Mouse (Mus musculus): ENCODE data around the gene Fam169b. TPM values are rescaled to one million over a fixed set of nuclear protein-coding genes. Genes with fewer than 3 reads are reported as not detected.
"Not testable (repeated sequence)": the region's sequence is repeated elsewhere in the genome, so short reads cannot be mapped to it uniquely, and the experiment has no call there.

The Fam169b gene
- total and polyA plus RNA-seq, 2 experiments from 2014 or later: 0.12 to 0.14 TPM

DNA sequence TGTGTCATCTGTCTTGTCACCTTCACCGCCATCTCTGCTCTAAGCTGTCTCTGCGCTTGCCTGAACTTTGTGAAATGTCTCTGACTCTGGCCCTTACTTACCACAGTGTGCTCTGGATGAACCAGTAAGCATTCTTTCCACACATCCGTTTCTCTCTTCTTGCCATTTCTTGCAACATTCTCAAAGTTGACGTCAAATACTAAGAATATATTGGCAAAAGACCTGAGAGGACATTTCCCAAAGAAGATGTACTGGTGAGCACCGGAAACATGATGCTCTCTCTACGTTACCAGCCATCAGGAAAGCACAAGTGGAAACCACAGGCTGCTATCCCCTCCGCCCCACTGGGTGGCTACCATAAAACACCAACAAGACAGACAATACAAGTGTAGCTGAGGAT, 10.1 kb downstream of the Fam169b start:
- H3K9me3 ChIP-seq (ENCODE audit: low read length): no peaks in the 10 kb centered on the region
- no peaks in the 10 kb centered on the region for H3K27me3 ChIP-seq (ENCODE audit: insufficient read depth, low read length)
- DNase-seq: no peak
- no peaks in the 10 kb centered on the region for H3K4me1 ChIP-seq (ENCODE audit: insufficient read depth)
- H3K9ac ChIP-seq: no peak overlapping the region
- H3K4me2 ChIP-seq (ENCODE audit: low read depth): no peak overlapping the region
- H3K36me3 ChIP-seq (ENCODE audit: insufficient read depth): no peaks in the 10 kb centered on the region
- no peak for ATAC-seq
- no peak overlapping the region for H3K27ac ChIP-seq (ENCODE audit: low read depth, low read length)
- TF ChIP-seq CTCF (IDR thresholded peaks at IDR 0.05; ENCODE audit: low read depth): no peak
- H3K4me3 ChIP-seq (ENCODE audit: low read depth, low read length): no peak overlapping the region
- WGBS: 90% methylated on average over 7 of the region's 7 CpGs

GRCm38 (mm10) chr7:68285851-68286298, 12.2 kb downstream of the Fam169b start:
- 86% methylated on average over 8 of the region's 8 CpGs for WGBS
- DNase-seq (no peak), ATAC-seq (no peak)
- no peaks in the 10 kb centered on the region for H3K4me1 ChIP-seq (ENCODE audit: insufficient read depth)
- no peaks in the 10 kb centered on the region for H3K27me3 ChIP-seq (ENCODE audit: insufficient read depth, low read length)
- H3K27ac ChIP-seq (ENCODE audit: low read depth, low read length): no peak overlapping the region
- H3K36me3 ChIP-seq (ENCODE audit: insufficient read depth): no peaks in the 10 kb centered on the region
- H3K4me3 ChIP-seq (ENCODE audit: low read depth, low read length): no peak overlapping the region
- no peak overlapping the region for H3K4me2 ChIP-seq (ENCODE audit: low read depth)
- no peak for TF ChIP-seq CTCF (IDR thresholded peaks at IDR 0.05; ENCODE audit: low read depth)
- no peaks in the 10 kb centered on the region for H3K9me3 ChIP-seq (ENCODE audit: low read length)
- no peak overlapping the region for H3K9ac ChIP-seq

DNA sequence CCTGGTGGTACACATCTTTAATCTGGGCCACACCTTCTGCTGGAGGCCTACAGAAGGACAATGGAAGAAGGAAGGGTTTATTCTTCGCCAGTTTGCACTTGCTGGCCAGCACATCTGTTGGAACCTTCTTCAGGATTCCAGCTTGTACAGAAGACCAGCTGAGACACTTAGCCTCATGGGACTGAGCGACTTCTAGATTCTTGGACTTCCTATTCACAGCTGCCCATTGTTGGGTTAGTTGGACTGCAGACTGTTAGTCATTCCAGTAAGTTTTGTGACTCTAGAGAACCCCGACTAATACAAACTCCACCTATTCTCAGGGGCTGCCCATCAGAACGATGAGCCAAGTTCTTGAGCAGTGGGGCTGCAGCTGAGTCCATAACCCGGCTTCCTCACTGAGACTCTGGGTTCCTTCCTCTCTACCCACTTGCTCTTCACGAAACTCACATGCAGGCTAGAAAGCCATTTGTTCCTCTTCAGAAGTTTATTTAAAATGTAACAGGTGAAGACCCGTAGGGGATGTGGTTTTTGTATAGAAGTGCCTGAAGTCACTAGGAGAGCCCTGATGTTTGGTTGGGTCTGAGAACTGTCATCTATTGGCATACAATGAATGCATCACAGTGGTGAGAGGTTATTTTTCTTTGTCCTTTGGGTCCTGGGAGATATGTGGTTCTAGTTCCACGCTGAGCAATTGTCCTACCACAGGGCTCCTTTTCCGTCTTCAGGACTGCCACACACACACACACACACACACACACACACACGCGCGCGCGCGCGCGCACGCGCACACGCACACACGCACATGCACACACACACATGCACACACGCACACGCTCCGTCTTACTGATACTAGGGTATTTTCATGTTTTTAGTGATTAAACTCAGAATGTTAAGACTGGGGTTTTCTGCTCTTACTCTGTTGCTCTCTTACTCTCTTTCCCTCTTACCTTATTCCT, 13.2 kb downstream of the Fam169b start:
- no peaks in the 10 kb centered on the region for H3K36me3 ChIP-seq (ENCODE audit: insufficient read depth)
- no peak overlapping the region for H3K27ac ChIP-seq (ENCODE audit: low read depth, low read length)
- DNase-seq (no peak), ATAC-seq (no peak)
- no peak for TF ChIP-seq CTCF (IDR thresholded peaks at IDR 0.05; ENCODE audit: low read depth)
- no peak overlapping the region for H3K4me2 ChIP-seq (ENCODE audit: low read depth)
- no peaks in the 10 kb centered on the region for H3K27me3 ChIP-seq (ENCODE audit: insufficient read depth, low read length)
- no peak overlapping the region for H3K9ac ChIP-seq
- no peaks in the 10 kb centered on the region for H3K9me3 ChIP-seq (ENCODE audit: low read length)
- no peaks in the 10 kb centered on the region for H3K4me1 ChIP-seq (ENCODE audit: insufficient read depth)
- no peak overlapping the region for H3K4me3 ChIP-seq (ENCODE audit: low read depth, low read length)
- WGBS: 88% methylated on average over 24 of the region's 24 CpGs

DNA sequence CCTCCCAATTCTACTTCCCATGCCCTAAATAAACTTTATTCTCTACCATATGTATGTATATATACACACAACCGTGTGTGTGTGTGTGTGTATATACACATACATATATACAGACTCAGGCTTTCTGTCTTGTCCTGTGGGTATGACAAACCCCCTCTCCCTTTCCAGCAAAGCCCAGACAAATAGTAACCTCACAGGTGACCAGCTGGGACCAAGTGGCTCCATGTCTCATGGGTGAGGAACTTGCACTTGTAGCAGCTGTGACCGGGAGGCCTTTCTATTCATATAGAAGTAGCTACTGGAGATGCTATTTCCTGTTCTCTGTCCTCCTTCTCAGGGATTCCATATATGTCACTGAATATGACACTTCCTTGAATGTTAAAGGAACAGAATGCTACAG, 13.9 kb downstream of the Fam169b start:
- no peak for TF ChIP-seq CTCF (IDR thresholded peaks at IDR 0.05; ENCODE audit: low read depth)
- 81% methylated on average over 2 of the region's 2 CpGs for WGBS
- Histone ChIP-seq H3K4me1 (ENCODE audit: insufficient read depth) (no peaks in the 10 kb centered on the region), H3K9me3 (ENCODE audit: low read length) (no peaks in the 10 kb centered on the region), H3K4me2 (ENCODE audit: low read depth) (no peak overlapping the region), H3K9ac (no peak overlapping the region), H3K36me3 (ENCODE audit: insufficient read depth) (no peaks in the 10 kb centered on the region), H3K27ac (ENCODE audit: low read depth, low read length) (no peak overlapping the region), H3K4me3 (ENCODE audit: low read depth, low read length) (no peak overlapping the region), H3K27me3 (ENCODE audit: insufficient read depth, low read length) (no peaks in the 10 kb centered on the region)
- DNase-seq (no peak), ATAC-seq (no peak)

DNA sequence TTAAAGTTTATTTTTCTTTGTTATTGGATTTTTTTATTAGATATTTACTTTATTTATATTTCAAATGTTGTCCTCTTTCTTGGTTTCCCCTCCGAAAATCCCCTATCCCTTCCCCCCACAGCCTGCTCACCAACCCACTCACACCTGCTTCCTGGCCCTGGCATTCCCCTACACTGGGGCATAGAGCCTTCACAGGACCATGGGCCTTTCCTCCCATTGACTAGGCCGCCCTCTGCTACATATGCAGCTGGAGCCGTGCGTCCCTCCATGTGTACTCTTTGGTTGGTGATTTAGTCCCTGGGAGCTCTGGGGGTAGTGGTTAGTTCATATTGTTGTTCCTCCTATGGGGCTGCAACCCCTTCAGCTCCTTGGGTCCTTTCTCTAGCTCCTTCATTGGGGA, 14.4 kb downstream of the Fam169b start:
- H3K36me3 ChIP-seq (ENCODE audit: insufficient read depth); DNase-seq; H3K4me3 ChIP-seq (ENCODE audit: low read depth, low read length); H3K27me3 ChIP-seq (ENCODE audit: insufficient read depth, low read length); H3K9ac ChIP-seq; H3K4me1 ChIP-seq (ENCODE audit: insufficient read depth); H3K27ac ChIP-seq (ENCODE audit: low read depth, low read length); ATAC-seq; H3K9me3 ChIP-seq (ENCODE audit: low read length); H3K4me2 ChIP-seq (ENCODE audit: low read depth): not testable (repeated sequence)
- 92% methylated on average over 4 of the region's 4 CpGs for WGBS

DNA sequence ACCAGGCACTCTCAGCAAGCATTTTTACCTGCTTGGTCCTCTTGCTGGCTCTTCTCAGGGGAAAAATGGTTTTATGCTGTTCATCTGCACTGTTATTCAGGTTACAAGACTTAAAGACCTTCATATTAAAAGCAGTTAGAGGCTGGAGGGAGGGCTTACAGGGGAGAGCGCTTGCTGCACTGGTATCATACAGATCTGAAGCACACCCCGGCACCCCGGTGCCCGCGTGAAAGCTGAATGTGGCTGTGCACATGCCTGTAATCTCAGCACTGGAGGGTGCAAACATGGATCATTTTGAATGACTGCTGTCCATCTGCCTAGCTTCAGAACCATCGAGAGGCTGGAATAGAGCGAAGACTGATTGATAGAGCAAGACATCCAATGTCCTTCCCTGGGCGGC, 15.4 kb downstream of the Fam169b start:
- Histone ChIP-seq H3K4me2 (ENCODE audit: low read depth) (no peak overlapping the region), H3K9ac (no peak overlapping the region), H3K36me3 (ENCODE audit: insufficient read depth) (no peaks in the 10 kb centered on the region), H3K4me1 (ENCODE audit: insufficient read depth) (no peaks in the 10 kb centered on the region), H3K27me3 (ENCODE audit: insufficient read depth, low read length) (no peaks in the 10 kb centered on the region), H3K9me3 (ENCODE audit: low read length) (no peaks in the 10 kb centered on the region), H3K4me3 (ENCODE audit: low read depth, low read length) (no peak overlapping the region), H3K27ac (ENCODE audit: low read depth, low read length) (no peak overlapping the region)
- 96% methylated on average over 8 of the region's 8 CpGs for WGBS
- TF ChIP-seq CTCF (IDR thresholded peaks at IDR 0.05; ENCODE audit: low read depth): no peak
- no peak for ATAC-seq
- DNase-seq: no peak

GRCm38 (mm10) chr7:68291603-68292002, 18.0 kb downstream of the Fam169b start:
- H3K9ac ChIP-seq: no peak overlapping the region
- no peak for ATAC-seq

More at GRCm38 (mm10) chr7:68291603-68292002, 18.0 kb downstream of the Fam169b start:
- Histone ChIP-seq H3K4me1 (ENCODE audit: insufficient read depth) (no peaks in the 10 kb centered on the region), H3K36me3 (ENCODE audit: insufficient read depth) (no peaks in the 10 kb centered on the region), H3K9me3 (ENCODE audit: low read length) (no peaks in the 10 kb centered on the region), H3K4me3 (ENCODE audit: low read depth, low read length) (no peak overlapping the region), H3K27me3 (ENCODE audit: insufficient read depth, low read length) (no peaks in the 10 kb centered on the region), H3K4me2 (ENCODE audit: low read depth) (no peak overlapping the region), H3K27ac (ENCODE audit: low read depth, low read length) (no peak overlapping the region)
- no peak for TF ChIP-seq CTCF (IDR thresholded peaks at IDR 0.05; ENCODE audit: low read depth)
- DNase-seq: no peak
- 69% methylated on average over 1 of the region's 1 CpGs for WGBS
